Mouse (Mus musculus) cerebellum, adult 2 months (tissue): ENCODE results near the gene Abcf1.

Source experiments
- CTCF ChIP-seq: fragments of 200-500 bp; IDR thresholded peaks from 2 replicates; pipeline ENCODE4 v1.5.1; 2011; ENCODE audit warnings: low read depth, mild to moderate bottlenecking, control low read depth, low read length, moderate library complexity, borderline replicate concordance; ENCODE audit not compliant: insufficient read depth
- POLR2A ChIP-seq: fragments of 200-500 bp; IDR thresholded peaks from 2 replicates; pipeline ENCODE4 v1.6.1; 2011; ENCODE audit warnings: low read length, control low read depth, borderline replicate concordance; ENCODE audit not compliant: insufficient read depth

DNA sequence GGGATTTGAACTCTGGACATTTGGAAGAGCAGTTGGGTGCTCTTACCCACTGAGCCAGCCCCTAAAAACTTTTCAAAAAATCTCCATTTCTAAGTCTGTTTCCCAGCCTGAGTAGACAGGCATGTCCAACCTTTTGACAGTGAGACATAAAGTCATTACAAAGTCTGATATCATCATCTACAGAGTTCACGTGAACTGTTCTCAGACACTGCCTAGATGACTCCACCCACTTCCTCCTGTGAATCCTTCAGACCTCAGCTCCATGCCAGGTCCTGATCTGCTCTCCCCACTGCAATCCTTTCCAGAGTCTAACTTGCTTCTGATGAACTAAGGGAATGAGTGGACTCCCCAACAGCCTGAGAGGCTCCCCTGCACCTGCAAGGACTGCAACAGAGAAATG is 2.6 kb upstream of the Abcf1 start:
- TF ChIP-seq CTCF (no peak), POLR2A (no peak)
